Mouse (Mus musculus): Measurements from ENCODE around the gene Rpl26. TPM values are rescaled to one million over a fixed set of nuclear protein-coding genes. Genes with fewer than 3 reads are reported as not detected.

Gene Rpl26
- polyA plus RNA-seq (2014; fragmentation: Nextera tagmentation; extraction: Ambion mirVana) = 1,184 and 1,677 TPM in 2 replicates

- Histone ChIP-seq H3K4me3 (ENCODE audit: low read length) (peak within 1 kb of the TSS; percentile 99), H3K4me2 (replicated peaks; ENCODE audit: low read depth, low read length) (peak within 1 kb of the TSS; percentile 59), H3K27me3 (ENCODE audit: control insufficient read depth, insufficient read depth, low read length) (no peaks in the 10 kb centered on the region), H3K9ac (ENCODE audit: low read depth, low read length) (peak within 1 kb of the TSS; percentile 99), H3K36me3 (ENCODE audit: control insufficient read depth, insufficient read depth, low read length) (peaks cover 40% of the 10 kb centered on the region), H3K4me1 (ENCODE audit: control insufficient read depth, insufficient read depth, low read length) (peaks cover 5% of the 10 kb centered on the region; the same call in 1 of the 2 replicates), H3K27ac (ENCODE audit: low read depth, low read length) (peak within 1 kb of the TSS; percentile 89), H3K9me3 (ENCODE audit: control insufficient read depth, low read length) (no peaks in the 10 kb centered on the region)
- WGBS = under 1% methylated on average over 52 of the region's 52 CpGs
- peak; percentile 91 for ATAC-seq (ENCODE audit: low FRiP score, low TSS enrichment)
These were observed at the start of gene Rpl26 for GRCm38 (mm10) chr11:68901351-68902046. TSS of gene Rpl26 (plus strand) at chr11:68901583.

- Histone ChIP-seq H3K36me3 (ENCODE audit: control insufficient read depth, insufficient read depth, low read length) (peaks cover 5% of the 10 kb centered on the region; the same call in 1 of the 2 replicates), H3K4me1 (ENCODE audit: control insufficient read depth, insufficient read depth, low read length) (peaks cover 20% of the 10 kb centered on the region), H3K27ac (ENCODE audit: low read depth, low read length) (peak overlapping the region; percentile 97), H3K4me2 (replicated peaks; ENCODE audit: low read depth, low read length) (peak overlapping the region; percentile 69), H3K9ac (ENCODE audit: low read depth, low read length) (peak overlapping the region; percentile 97), H3K9me3 (ENCODE audit: control insufficient read depth, low read length) (no peaks in the 10 kb centered on the region), H3K27me3 (ENCODE audit: control insufficient read depth, insufficient read depth, low read length) (no peaks in the 10 kb centered on the region), H3K4me3 (ENCODE audit: low read length) (peak overlapping the region; percentile 97)
- 2% methylated on average over 13 of the region's 13 CpGs for WGBS
- no peak for ATAC-seq (ENCODE audit: low FRiP score, low TSS enrichment)
These were observed 49.5 kb upstream of the Rpl26 start for GRCm38 (mm10) chr11:68851644-68852485.

GRCm38 (mm10) chr11:68852486-68852901, 48.9 kb upstream of the Rpl26 start:
- Histone ChIP-seq H3K4me1 (ENCODE audit: control insufficient read depth, insufficient read depth, low read length) (peaks cover 20% of the 10 kb centered on the region), H3K27me3 (ENCODE audit: control insufficient read depth, insufficient read depth, low read length) (no peaks in the 10 kb centered on the region), H3K9me3 (ENCODE audit: control insufficient read depth, low read length) (no peaks in the 10 kb centered on the region), H3K9ac (ENCODE audit: low read depth, low read length) (peak overlapping the region; percentile 97), H3K4me2 (replicated peaks; ENCODE audit: low read depth, low read length) (peak overlapping the region; percentile 69), H3K36me3 (ENCODE audit: control insufficient read depth, insufficient read depth, low read length) (peaks cover 5% of the 10 kb centered on the region; the same call in 1 of the 2 replicates), H3K4me3 (ENCODE audit: low read length) (peak overlapping the region; percentile 97), H3K27ac (ENCODE audit: low read depth, low read length) (peak overlapping the region; percentile 97)
- no peak; the same call in 1 of the 2 replicates for ATAC-seq (ENCODE audit: low FRiP score, low TSS enrichment)
- WGBS = under 1% methylated on average over 31 of the region's 36 CpGs

- H3K36me3 ChIP-seq (ENCODE audit: control insufficient read depth, insufficient read depth, low read length) = peaks cover 5% of the 10 kb centered on the region; the same call in 1 of the 2 replicates
- no peaks in the 10 kb centered on the region for H3K27me3 ChIP-seq (ENCODE audit: control insufficient read depth, insufficient read depth, low read length)
- H3K9ac ChIP-seq (ENCODE audit: low read depth, low read length) = peak overlapping the region; percentile 97
- H3K4me1 ChIP-seq (ENCODE audit: control insufficient read depth, insufficient read depth, low read length) = peaks cover 20% of the 10 kb centered on the region
- peak; percentile 99 for ATAC-seq (ENCODE audit: low FRiP score, low TSS enrichment)
- peak overlapping the region; percentile 97 for H3K4me3 ChIP-seq (ENCODE audit: low read length)
- peak overlapping the region; percentile 71 for H3K4me2 ChIP-seq (replicated peaks; ENCODE audit: low read depth, low read length)
- peak overlapping the region; percentile 97 for H3K27ac ChIP-seq (ENCODE audit: low read depth, low read length)
- no peaks in the 10 kb centered on the region for H3K9me3 ChIP-seq (ENCODE audit: control insufficient read depth, low read length)
- WGBS = under 1% methylated on average over 42 of the region's 42 CpGs
These were observed 48.4 kb upstream of the Rpl26 start for GRCm38 (mm10) chr11:68852932-68853409.

GRCm38 (mm10) chr11:68853611-68854401, 47.6 kb upstream of the Rpl26 start:
- H3K27ac ChIP-seq (ENCODE audit: low read depth, low read length) = peak overlapping the region; percentile 76; the same call in 1 of the 2 replicates
- ATAC-seq (ENCODE audit: low FRiP score, low TSS enrichment) = no peak
- WGBS = 35% methylated on average over 14 of the region's 14 CpGs
- peaks cover 20% of the 10 kb centered on the region for H3K4me1 ChIP-seq (ENCODE audit: control insufficient read depth, insufficient read depth, low read length)
- H3K36me3 ChIP-seq (ENCODE audit: control insufficient read depth, insufficient read depth, low read length) = peaks cover 2% of the 10 kb centered on the region; the same call in 1 of the 2 replicates
- H3K9me3 ChIP-seq (ENCODE audit: control insufficient read depth, low read length) = no peaks in the 10 kb centered on the region
- H3K4me2 ChIP-seq (replicated peaks; ENCODE audit: low read depth, low read length) = peak overlapping the region; percentile 71
- peak overlapping the region; percentile 59; the same call in 1 of the 2 replicates for H3K9ac ChIP-seq (ENCODE audit: low read depth, low read length)
- peak overlapping the region; percentile 97 for H3K4me3 ChIP-seq (ENCODE audit: low read length)
- H3K27me3 ChIP-seq (ENCODE audit: control insufficient read depth, insufficient read depth, low read length) = no peaks in the 10 kb centered on the region

- H3K27ac ChIP-seq (ENCODE audit: low read depth, low read length) = no peak overlapping the region
- WGBS = 79% methylated on average over 3 of the region's 3 CpGs
These were observed 46.8 kb upstream of the Rpl26 start for GRCm38 (mm10) chr11:68854621-68855020.

GRCm38 (mm10) chr11:68857329-68857728, 44.1 kb upstream of the Rpl26 start:
- 84% methylated on average over 3 of the region's 3 CpGs for WGBS
- no peaks in the 10 kb centered on the region for H3K36me3 ChIP-seq (ENCODE audit: control insufficient read depth, insufficient read depth, low read length)
- H3K4me3 ChIP-seq (ENCODE audit: low read length) = no peak overlapping the region
- H3K4me1 ChIP-seq (ENCODE audit: control insufficient read depth, insufficient read depth, low read length) = 0 out of 2 replicates have a peak, but pooled peaks cover 5% of the 10 kb centered on the region
- H3K9ac ChIP-seq (ENCODE audit: low read depth, low read length) = no peak overlapping the region
- H3K27ac ChIP-seq (ENCODE audit: low read depth, low read length) = no peak overlapping the region
- no peak for ATAC-seq (ENCODE audit: low FRiP score, low TSS enrichment)
- H3K9me3 ChIP-seq (ENCODE audit: control insufficient read depth, low read length) = no peaks in the 10 kb centered on the region
- no peaks in the 10 kb centered on the region for H3K27me3 ChIP-seq (ENCODE audit: control insufficient read depth, insufficient read depth, low read length)
- no peak overlapping the region for H3K4me2 ChIP-seq (replicated peaks; ENCODE audit: low read depth, low read length)

More at GRCm38 (mm10) chr11:68854621-68855020, 46.8 kb upstream of the Rpl26 start:
- H3K4me2 ChIP-seq (replicated peaks; ENCODE audit: low read depth, low read length) = no peak overlapping the region
- no peaks in the 10 kb centered on the region for H3K27me3 ChIP-seq (ENCODE audit: control insufficient read depth, insufficient read depth, low read length)
- no peak for ATAC-seq (ENCODE audit: low FRiP score, low TSS enrichment)
- no peaks in the 10 kb centered on the region for H3K9me3 ChIP-seq (ENCODE audit: control insufficient read depth, low read length)
- H3K9ac ChIP-seq (ENCODE audit: low read depth, low read length) = no peak overlapping the region
- H3K4me3 ChIP-seq (ENCODE audit: low read length) = no peak overlapping the region
- H3K4me1 ChIP-seq (ENCODE audit: control insufficient read depth, insufficient read depth, low read length) = peaks cover 20% of the 10 kb centered on the region
- H3K36me3 ChIP-seq (ENCODE audit: control insufficient read depth, insufficient read depth, low read length) = no peaks in the 10 kb centered on the region

- WGBS = 81% methylated on average over 8 of the region's 8 CpGs
- no peaks in the 10 kb centered on the region for H3K36me3 ChIP-seq (ENCODE audit: control insufficient read depth, insufficient read depth, low read length)
These were observed 41.3 kb upstream of the Rpl26 start for GRCm38 (mm10) chr11:68859943-68860593.

More at GRCm38 (mm10) chr11:68859943-68860593, 41.3 kb upstream of the Rpl26 start:
- Histone ChIP-seq H3K4me2 (replicated peaks; ENCODE audit: low read depth, low read length) (no peak overlapping the region), H3K9ac (ENCODE audit: low read depth, low read length) (no peak overlapping the region), H3K27ac (ENCODE audit: low read depth, low read length) (no peak overlapping the region), H3K27me3 (ENCODE audit: control insufficient read depth, insufficient read depth, low read length) (no peaks in the 10 kb centered on the region), H3K4me3 (ENCODE audit: low read length) (no peak overlapping the region), H3K9me3 (ENCODE audit: control insufficient read depth, low read length) (no peaks in the 10 kb centered on the region), H3K4me1 (ENCODE audit: control insufficient read depth, insufficient read depth, low read length) (no peaks in the 10 kb centered on the region)
- no peak for ATAC-seq (ENCODE audit: low FRiP score, low TSS enrichment)

Measured in kidney, embryonic 14.5 days (tissue).